Mouse (Mus musculus): Measurements from ENCODE around the gene Mrm1.

- TF ChIP-seq POLR2A (IDR thresholded peaks at IDR 0.05; ENCODE audit: borderline replicate concordance, control insufficient read depth, low read depth, low read length) (no peak), CTCF (IDR thresholded peaks at IDR 0.05; ENCODE audit: control insufficient read depth, insufficient read depth, low read length) (no peak)
Measured at GRCm38 (mm10) chr11:84804373-84804772, 14.9 kb downstream of the Mrm1 start.

Data from bone marrow, adult 2 months (tissue).